Mouse (Mus musculus): Measurements from ENCODE around the gene Lrpap1. TPM values are rescaled to one million over a fixed set of nuclear protein-coding genes. Genes with fewer than 3 reads are reported as not detected.

Lrpap1 gene
- polyA plus RNA-seq, 1 experiment from 2014 or later: 156 TPM

- H3K4me2 ChIP-seq (ENCODE audit: low read depth, low read length): peak overlapping the region; percentile 67
- WGBS: 46% methylated on average over 8 of the region's 8 CpGs
- peak overlapping the region; percentile 79 for H3K4me3 ChIP-seq (replicated peaks; ENCODE audit: low read length)
- no peaks in the 10 kb centered on the region for H3K27me3 ChIP-seq (ENCODE audit: control insufficient read depth, insufficient read depth, low read length)
- H3K9ac ChIP-seq (ENCODE audit: low read length): peak overlapping the region; percentile 48
- peak overlapping the region; percentile 4; the same call in 1 of the 2 replicates for H3K27ac ChIP-seq (ENCODE audit: low read length)
- ATAC-seq (ENCODE audit: insufficient read depth, low FRiP score): peak; percentile 6; the same call in 1 of the 2 replicates
- H3K9me3 ChIP-seq (replicated peaks; ENCODE audit: control insufficient read depth, low read length): no peaks in the 10 kb centered on the region
- H3K36me3 ChIP-seq (ENCODE audit: control insufficient read depth, insufficient read depth, low read length): peaks cover 16% of the 10 kb centered on the region
- H3K4me1 ChIP-seq (ENCODE audit: control insufficient read depth, insufficient read depth, low read length): peaks cover 13% of the 10 kb centered on the region
Observed at GRCm38 (mm10) chr5:35104183-35104959, 1.2 kb downstream of the Lrpap1 start.

- no peak for ATAC-seq (ENCODE audit: insufficient read depth, low FRiP score)
- no peak overlapping the region; the same call in 1 of the 2 replicates for H3K27ac ChIP-seq (ENCODE audit: low read length)
- 32% methylated on average over 2 of the region's 2 CpGs for WGBS
- H3K36me3 ChIP-seq (ENCODE audit: control insufficient read depth, insufficient read depth, low read length): peaks cover 16% of the 10 kb centered on the region
- peaks cover 13% of the 10 kb centered on the region for H3K4me1 ChIP-seq (ENCODE audit: control insufficient read depth, insufficient read depth, low read length)
- peak overlapping the region; percentile 79 for H3K4me3 ChIP-seq (replicated peaks; ENCODE audit: low read length)
- 0 out of 2 replicates have a peak overlapping the region, but pooled peaks have one; percentile 27 for H3K9ac ChIP-seq (ENCODE audit: low read length)
- no peaks in the 10 kb centered on the region for H3K9me3 ChIP-seq (replicated peaks; ENCODE audit: control insufficient read depth, low read length)
- peak overlapping the region; percentile 67; the same call in 1 of the 2 replicates for H3K4me2 ChIP-seq (ENCODE audit: low read depth, low read length)
- H3K27me3 ChIP-seq (ENCODE audit: control insufficient read depth, insufficient read depth, low read length): no peaks in the 10 kb centered on the region
Observed at GRCm38 (mm10) chr5:35103528-35103927, 2.0 kb downstream of the Lrpap1 start.

- H3K4me3 ChIP-seq (replicated peaks; ENCODE audit: low read length): peak overlapping the region; percentile 79; the same call in 1 of the 2 replicates
- peaks cover 16% of the 10 kb centered on the region for H3K36me3 ChIP-seq (ENCODE audit: control insufficient read depth, insufficient read depth, low read length)
- no peaks in the 10 kb centered on the region for H3K27me3 ChIP-seq (ENCODE audit: control insufficient read depth, insufficient read depth, low read length)
- H3K27ac ChIP-seq (ENCODE audit: low read length): no peak overlapping the region
- H3K4me1 ChIP-seq (ENCODE audit: control insufficient read depth, insufficient read depth, low read length): peaks cover 13% of the 10 kb centered on the region
- WGBS: 81% methylated on average over 8 of the region's 8 CpGs
- H3K9ac ChIP-seq (ENCODE audit: low read length): no peak overlapping the region
- peak overlapping the region; percentile 67; the same call in 1 of the 2 replicates for H3K4me2 ChIP-seq (ENCODE audit: low read depth, low read length)
- no peak for ATAC-seq (ENCODE audit: insufficient read depth, low FRiP score)
- H3K9me3 ChIP-seq (replicated peaks; ENCODE audit: control insufficient read depth, low read length): no peaks in the 10 kb centered on the region
Observed at GRCm38 (mm10) chr5:35103086-35103485, 2.5 kb downstream of the Lrpap1 start.

- H3K4me3 ChIP-seq (replicated peaks; ENCODE audit: low read length): no peak overlapping the region
- no peaks in the 10 kb centered on the region for H3K4me1 ChIP-seq (ENCODE audit: control insufficient read depth, insufficient read depth, low read length)
- H3K9me3 ChIP-seq (replicated peaks; ENCODE audit: control insufficient read depth, low read length): no peaks in the 10 kb centered on the region
- no peak overlapping the region for H3K27ac ChIP-seq (ENCODE audit: low read length)
- H3K36me3 ChIP-seq (ENCODE audit: control insufficient read depth, insufficient read depth, low read length): peaks cover 12% of the 10 kb centered on the region; the same call in 1 of the 2 replicates
- no peak overlapping the region for H3K9ac ChIP-seq (ENCODE audit: low read length)
- ATAC-seq (ENCODE audit: insufficient read depth, low FRiP score): no peak
- no peak overlapping the region for H3K4me2 ChIP-seq (ENCODE audit: low read depth, low read length)
- no peaks in the 10 kb centered on the region for H3K27me3 ChIP-seq (ENCODE audit: control insufficient read depth, insufficient read depth, low read length)
- WGBS: 81% methylated on average over 3 of the region's 3 CpGs
Observed at GRCm38 (mm10) chr5:35091636-35092035, 13.9 kb downstream of the Lrpap1 start.

- peaks cover 7% of the 10 kb centered on the region; the same call in 1 of the 2 replicates for H3K36me3 ChIP-seq (ENCODE audit: control insufficient read depth, insufficient read depth, low read length)
- 81% methylated on average over 5 of the region's 5 CpGs for WGBS
- no peak overlapping the region for H3K9ac ChIP-seq (ENCODE audit: low read length)
- no peaks in the 10 kb centered on the region for H3K27me3 ChIP-seq (ENCODE audit: control insufficient read depth, insufficient read depth, low read length)
- ATAC-seq (ENCODE audit: insufficient read depth, low FRiP score): no peak
- H3K4me2 ChIP-seq (ENCODE audit: low read depth, low read length): no peak overlapping the region
- H3K27ac ChIP-seq (ENCODE audit: low read length): no peak overlapping the region
- H3K9me3 ChIP-seq (replicated peaks; ENCODE audit: control insufficient read depth, low read length): no peaks in the 10 kb centered on the region
- H3K4me1 ChIP-seq (ENCODE audit: control insufficient read depth, insufficient read depth, low read length): no peaks in the 10 kb centered on the region
- H3K4me3 ChIP-seq (replicated peaks; ENCODE audit: low read length): no peak overlapping the region
Observed at GRCm38 (mm10) chr5:35089614-35089963, 16.0 kb downstream of the Lrpap1 start.

- H3K9me3 ChIP-seq (replicated peaks; ENCODE audit: control insufficient read depth, low read length): no peaks in the 10 kb centered on the region
- no peaks in the 10 kb centered on the region for H3K27me3 ChIP-seq (ENCODE audit: control insufficient read depth, insufficient read depth, low read length)
- H3K9ac ChIP-seq (ENCODE audit: low read length): no peak overlapping the region
- ATAC-seq (ENCODE audit: insufficient read depth, low FRiP score): no peak
- peaks cover 4% of the 10 kb centered on the region; the same call in 1 of the 2 replicates for H3K36me3 ChIP-seq (ENCODE audit: control insufficient read depth, insufficient read depth, low read length)
- H3K4me2 ChIP-seq (ENCODE audit: low read depth, low read length): no peak overlapping the region
- 58% methylated on average over 9 of the region's 9 CpGs for WGBS
- H3K4me1 ChIP-seq (ENCODE audit: control insufficient read depth, insufficient read depth, low read length): no peaks in the 10 kb centered on the region
- H3K4me3 ChIP-seq (replicated peaks; ENCODE audit: low read length): no peak overlapping the region
- no peak overlapping the region for H3K27ac ChIP-seq (ENCODE audit: low read length)
Observed at GRCm38 (mm10) chr5:35088785-35089613, 16.6 kb downstream of the Lrpap1 start.

- 77% methylated on average over 3 of the region's 3 CpGs for WGBS
- H3K4me3 ChIP-seq (replicated peaks; ENCODE audit: low read length): no peak overlapping the region
- no peaks in the 10 kb centered on the region for H3K9me3 ChIP-seq (replicated peaks; ENCODE audit: control insufficient read depth, low read length)
- no peaks in the 10 kb centered on the region for H3K4me1 ChIP-seq (ENCODE audit: control insufficient read depth, insufficient read depth, low read length)
- no peaks in the 10 kb centered on the region for H3K27me3 ChIP-seq (ENCODE audit: control insufficient read depth, insufficient read depth, low read length)
- ATAC-seq (ENCODE audit: insufficient read depth, low FRiP score): no peak
- no peaks in the 10 kb centered on the region for H3K36me3 ChIP-seq (ENCODE audit: control insufficient read depth, insufficient read depth, low read length)
- H3K9ac ChIP-seq (ENCODE audit: low read length): no peak overlapping the region
- H3K27ac ChIP-seq (ENCODE audit: low read length): no peak overlapping the region
- no peak overlapping the region for H3K4me2 ChIP-seq (ENCODE audit: low read depth, low read length)
Observed at GRCm38 (mm10) chr5:35084913-35085312, 20.7 kb downstream of the Lrpap1 start.

- ATAC-seq (ENCODE audit: insufficient read depth, low FRiP score): no peak
- 42% methylated on average over 18 of the region's 18 CpGs for WGBS
- no peaks in the 10 kb centered on the region for H3K36me3 ChIP-seq (ENCODE audit: control insufficient read depth, insufficient read depth, low read length)
- H3K4me3 ChIP-seq (replicated peaks; ENCODE audit: low read length): no peak overlapping the region
- no peak overlapping the region for H3K4me2 ChIP-seq (ENCODE audit: low read depth, low read length)
- no peak overlapping the region for H3K27ac ChIP-seq (ENCODE audit: low read length)
- H3K27me3 ChIP-seq (ENCODE audit: control insufficient read depth, insufficient read depth, low read length): 0 out of 2 replicates have a peak, but pooled peaks cover 3% of the 10 kb centered on the region
- H3K9ac ChIP-seq (ENCODE audit: low read length): no peak overlapping the region
- no peaks in the 10 kb centered on the region for H3K9me3 ChIP-seq (replicated peaks; ENCODE audit: control insufficient read depth, low read length)
- no peaks in the 10 kb centered on the region for H3K4me1 ChIP-seq (ENCODE audit: control insufficient read depth, insufficient read depth, low read length)
Observed at GRCm38 (mm10) chr5:35079101-35079500, 26.5 kb downstream of the Lrpap1 start.

- ATAC-seq (ENCODE audit: insufficient read depth, low FRiP score): no peak
- 81% methylated on average over 1 of the region's 1 CpGs for WGBS
- Histone ChIP-seq H3K4me1 (ENCODE audit: control insufficient read depth, insufficient read depth, low read length) (no peaks in the 10 kb centered on the region), H3K4me2 (ENCODE audit: low read depth, low read length) (no peak overlapping the region), H3K9me3 (replicated peaks; ENCODE audit: control insufficient read depth, low read length) (no peaks in the 10 kb centered on the region), H3K36me3 (ENCODE audit: control insufficient read depth, insufficient read depth, low read length) (no peaks in the 10 kb centered on the region), H3K4me3 (replicated peaks; ENCODE audit: low read length) (no peak overlapping the region), H3K9ac (ENCODE audit: low read length) (no peak overlapping the region), H3K27me3 (ENCODE audit: control insufficient read depth, insufficient read depth, low read length) (0 out of 2 replicates have a peak, but pooled peaks cover 3% of the 10 kb centered on the region), H3K27ac (ENCODE audit: low read length) (no peak overlapping the region)
Observed at GRCm38 (mm10) chr5:35076369-35076768, 29.2 kb downstream of the Lrpap1 start.
